Mouse (Mus musculus) CD4-positive, CD25-positive, alpha-beta regulatory T cell, adult 2 months (primary cell): ENCODE measurements at regions not wholly inside any gene's neighbourhood (a gene's known extent, or its start where the extent isn't known, plus 50 kb on each side); places are given as distances from the start of the nearest gene placed in this dataset.

Experiments
- DNase-seq: peaks from one replicate; pipeline ENCODE4 v3.0.0-alpha.2; 2012; ENCODE audit warnings: low read depth, low spot score

DNA sequence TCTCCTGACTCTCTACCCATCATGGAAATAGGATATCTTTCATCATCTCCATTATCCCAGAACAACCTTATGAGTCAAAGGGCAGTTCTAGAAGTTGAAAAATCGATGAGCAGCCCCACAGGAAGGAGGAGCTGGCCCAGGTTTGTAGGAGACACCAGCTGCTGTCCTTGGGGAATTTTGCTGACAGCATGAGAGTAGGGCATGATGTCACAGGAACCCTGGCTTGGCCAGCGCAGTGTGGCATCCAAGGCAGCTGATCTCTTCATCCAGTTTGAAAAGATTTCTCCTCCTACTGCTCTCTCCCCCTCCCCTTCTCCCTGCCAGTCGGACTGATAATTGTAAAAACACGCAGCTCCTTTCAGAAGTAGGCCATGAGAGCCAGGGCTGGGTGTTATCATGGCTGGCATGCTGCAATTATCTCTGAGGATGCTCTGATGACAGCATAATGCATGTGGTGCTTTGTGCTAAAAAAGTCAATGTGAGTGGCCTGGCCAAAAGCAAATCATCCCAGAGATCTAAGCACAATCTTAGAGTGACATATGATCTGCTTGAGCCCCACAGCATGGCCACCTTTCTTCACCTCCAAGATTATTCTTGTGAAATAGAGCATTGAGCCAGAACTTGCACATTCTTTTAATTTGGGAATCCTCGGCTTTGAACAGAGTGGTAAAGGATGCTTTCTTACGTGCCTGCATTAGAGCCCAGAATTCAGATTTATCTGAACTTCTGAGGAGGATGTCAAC, 54.2 kb downstream of the Gjd2 start:
- no peak for DNase-seq

DNA sequence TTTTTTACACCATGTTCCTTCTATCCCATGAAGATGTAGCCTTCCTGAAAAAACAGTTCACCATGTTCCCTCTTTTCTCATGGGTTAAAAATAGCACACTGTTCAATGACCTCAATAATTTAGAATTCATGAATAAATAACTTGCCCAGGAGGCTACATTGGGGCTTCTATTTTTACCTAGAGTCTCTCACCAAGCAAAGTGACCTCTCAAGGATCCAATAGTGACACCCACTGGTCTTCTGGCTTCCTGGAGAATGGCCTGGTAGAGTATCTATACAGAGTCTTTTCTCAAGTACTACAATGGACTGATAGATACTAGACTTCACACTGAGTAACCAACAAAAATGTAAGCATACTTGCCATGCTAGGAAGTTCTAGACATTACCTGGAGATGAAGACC, 60.9 kb downstream of the Gjd2 start:
- DNase-seq = no peak

DNA sequence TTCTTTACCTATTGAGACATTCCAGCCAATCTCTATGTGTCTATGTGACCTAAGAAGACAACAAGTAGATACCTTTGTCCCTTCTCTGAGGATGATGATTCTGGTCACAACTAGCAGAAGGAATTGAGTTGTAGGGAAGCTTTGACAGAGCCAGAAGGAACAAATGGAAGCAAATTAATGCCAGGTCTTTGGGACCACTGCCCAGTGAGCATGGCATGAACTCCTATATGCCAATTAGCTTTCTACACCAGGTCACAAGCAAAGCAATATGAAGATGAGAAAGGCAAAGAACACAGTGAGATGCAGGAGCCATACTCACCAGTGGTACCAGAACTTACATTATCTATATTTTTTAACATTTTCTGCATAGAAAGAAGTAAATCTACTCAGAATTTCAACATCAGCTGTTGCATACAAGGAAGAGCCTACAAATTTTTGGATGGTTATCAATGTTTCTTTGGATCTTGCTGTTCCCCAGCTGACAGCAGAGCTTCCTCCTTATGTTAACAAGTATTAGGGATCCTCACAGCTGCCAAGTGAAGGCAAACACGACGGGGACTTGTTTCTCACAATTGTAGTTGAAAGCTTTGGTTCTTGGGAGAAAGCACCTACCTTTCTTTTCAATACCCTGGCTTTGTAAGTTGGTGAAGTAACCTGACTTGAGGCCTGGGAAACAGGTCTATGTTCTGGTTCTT, 64.0 kb downstream of the Gjd2 start:
- DNase-seq = no peak

DNA sequence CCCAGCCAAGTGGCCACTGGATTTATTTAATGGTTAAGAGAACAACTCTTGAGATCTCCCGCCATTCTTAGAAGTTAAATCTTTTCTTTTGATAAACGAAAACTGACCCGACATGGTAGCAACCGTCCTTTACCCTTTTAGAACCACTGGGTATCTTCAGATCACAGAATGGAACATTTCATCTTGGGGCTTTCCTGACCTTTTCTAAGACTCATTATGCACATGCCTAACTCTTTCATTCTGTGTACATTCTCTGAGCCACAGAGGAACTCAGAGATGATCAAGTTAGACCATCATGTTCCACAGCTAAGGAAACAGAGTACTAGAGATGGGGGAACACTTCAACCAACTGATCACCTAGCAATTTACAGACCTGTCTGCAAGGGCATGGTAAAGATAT, 81.7 kb downstream of the Gjd2 start:
- peak; percentile 17 for DNase-seq

DNA sequence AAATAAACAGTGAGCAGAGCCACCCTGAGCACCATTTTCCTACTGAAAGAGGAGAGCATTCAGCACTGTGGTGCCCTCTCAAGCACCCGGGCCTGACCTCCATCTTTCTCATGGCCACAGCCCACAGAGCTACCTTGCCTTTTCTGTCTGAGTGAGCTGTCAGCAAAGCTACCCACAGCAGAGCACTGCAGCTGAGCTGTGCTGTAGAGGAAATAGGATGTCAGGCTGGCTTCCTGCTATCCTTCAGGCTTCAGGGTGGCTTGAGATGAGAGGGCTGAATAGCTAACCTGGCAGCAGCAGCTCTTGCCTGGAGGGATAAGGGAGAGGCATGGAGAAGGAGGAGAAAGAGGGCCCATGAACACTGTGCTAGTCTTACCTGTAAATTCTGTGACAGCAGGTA, 82.5 kb downstream of the Gjd2 start:
- peak; percentile 11 for DNase-seq

DNA sequence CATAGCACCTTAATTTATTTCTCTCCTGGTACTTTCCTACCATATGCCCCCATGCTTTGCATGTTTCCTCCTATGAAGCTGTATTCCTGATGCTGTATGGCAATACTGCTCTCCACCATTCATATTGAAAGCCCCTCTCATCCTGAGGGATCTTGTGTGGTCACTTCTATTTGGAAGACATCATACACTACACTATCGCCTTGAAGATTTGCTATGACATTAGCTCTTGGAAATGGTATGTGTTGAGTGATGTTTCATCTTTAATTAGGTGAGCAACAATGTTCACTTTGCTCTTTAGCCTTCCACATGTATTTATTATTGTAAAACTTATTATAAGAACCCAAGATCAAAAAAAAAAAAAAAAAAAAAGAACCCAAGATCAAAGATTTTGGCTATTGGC, 81.2 kb upstream of the Arhgap11a start:
- no peak for DNase-seq

DNA sequence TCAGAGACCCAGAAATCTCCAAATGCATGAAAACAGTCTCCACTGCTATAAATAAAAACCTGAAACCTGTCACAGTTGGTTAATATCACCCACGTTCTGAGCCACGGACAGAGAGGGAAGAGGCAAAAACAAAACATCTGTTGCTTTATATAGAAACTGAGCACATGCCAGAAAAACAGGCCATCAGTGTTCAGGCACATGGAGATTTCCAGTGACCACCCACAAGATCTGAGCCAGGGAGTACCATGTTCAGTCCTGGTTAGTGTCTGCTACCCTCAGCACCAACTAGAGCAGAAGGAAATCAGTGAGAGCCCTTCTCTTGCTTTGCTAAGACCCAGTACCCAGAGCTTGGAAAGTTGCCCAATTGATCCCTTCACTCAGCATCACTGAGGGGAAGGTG, 75.7 kb upstream of the Arhgap11a start:
- DNase-seq = no peak

DNA sequence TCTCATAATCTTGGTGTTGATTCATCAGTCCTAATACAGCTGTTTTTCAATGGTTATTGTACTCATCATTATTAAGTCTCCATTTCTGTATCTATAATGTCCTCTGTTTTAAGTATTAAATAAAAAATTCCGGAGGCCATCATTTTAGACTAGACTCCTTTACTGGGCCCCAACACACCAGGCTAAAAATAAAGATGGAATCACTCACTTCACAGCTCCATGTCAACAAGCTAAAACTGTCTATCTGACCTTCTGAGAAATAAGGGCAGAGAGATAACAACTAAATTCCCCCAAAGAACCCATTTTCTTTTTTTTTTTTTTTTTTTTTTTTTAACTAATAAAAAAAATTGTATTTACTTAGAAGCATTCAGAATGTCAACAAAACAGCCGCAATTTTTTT, 70.5 kb upstream of the Arhgap11a start:
- DNase-seq = no peak

DNA sequence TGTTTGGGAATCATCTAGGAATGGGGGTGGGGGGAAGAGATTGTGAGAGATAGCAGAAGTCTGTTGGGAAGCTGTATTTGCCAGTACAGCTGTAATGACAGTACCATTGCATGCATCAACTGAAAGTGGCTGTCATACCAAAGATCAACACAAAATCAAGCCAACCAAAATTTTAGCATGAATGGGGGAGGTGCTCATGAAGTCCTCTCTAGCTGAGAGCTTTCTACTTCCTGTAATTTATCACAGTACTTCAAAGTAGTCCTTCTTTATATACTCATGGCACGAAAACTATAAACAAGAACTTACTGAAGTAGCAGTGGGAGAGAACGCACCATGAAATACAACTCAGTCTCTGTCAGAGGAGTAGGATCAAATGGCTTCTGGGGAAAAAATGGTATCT, 65.8 kb upstream of the Arhgap11a start:
- no peak for DNase-seq

DNA sequence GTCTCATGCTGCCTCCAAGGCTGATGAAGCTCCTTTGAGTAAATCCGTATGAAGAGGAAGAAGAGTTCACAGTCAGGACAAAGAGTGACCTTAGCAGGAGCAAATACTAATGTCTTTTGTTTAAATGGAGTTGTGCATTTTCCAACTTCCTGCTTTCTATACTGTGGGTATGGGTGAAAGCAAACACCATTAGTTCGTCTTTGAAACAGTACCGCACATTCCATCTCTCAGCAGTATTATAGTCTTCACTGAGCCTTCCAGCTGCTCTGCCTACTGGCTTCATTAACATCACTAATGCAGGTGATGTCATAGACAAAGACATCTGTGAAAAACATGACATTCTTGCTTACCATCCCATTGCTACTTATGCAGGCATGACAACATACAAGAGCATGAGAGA, 62.7 kb upstream of the Arhgap11a start:
- no peak for DNase-seq

DNA sequence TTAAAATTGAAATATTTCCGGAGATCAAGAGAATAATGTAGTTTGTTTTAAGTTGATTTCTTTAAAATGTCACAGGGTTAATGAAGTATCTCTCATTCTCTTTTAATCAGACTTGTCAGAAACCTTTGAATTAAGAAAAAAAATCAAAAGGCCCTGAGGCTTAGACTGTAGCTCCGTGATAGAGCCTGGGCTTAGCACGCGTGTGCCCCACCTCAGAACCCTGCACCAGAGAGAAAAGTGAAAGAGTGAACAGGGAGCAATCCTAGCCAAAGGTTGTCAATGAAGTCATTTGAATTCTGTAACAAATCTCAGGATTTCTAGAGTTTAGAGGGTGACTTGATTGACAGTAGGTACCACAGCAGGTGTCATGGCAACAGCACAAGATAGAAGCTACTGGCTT, 61.0 kb upstream of the Arhgap11a start:
- DNase-seq = no peak

DNA sequence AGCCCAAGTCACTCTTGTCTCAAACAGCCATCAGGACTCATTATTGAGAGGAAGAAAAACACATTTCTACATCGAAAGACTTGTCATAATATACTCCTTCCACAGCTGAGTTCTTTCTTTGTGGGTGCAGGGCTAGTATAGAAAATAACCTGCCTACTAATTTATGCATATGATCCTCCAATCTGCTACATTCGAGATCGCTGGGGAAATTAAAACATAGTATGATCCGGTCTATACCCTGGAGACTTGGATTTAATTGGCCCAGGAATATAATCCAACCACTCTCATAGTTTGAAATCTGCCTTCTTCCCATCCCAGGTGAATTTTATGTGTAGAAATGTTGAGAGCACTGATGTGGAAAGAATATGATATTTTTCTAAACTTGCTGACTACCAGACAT, 60.2 kb upstream of the Arhgap11a start:
- DNase-seq = no peak

DNA sequence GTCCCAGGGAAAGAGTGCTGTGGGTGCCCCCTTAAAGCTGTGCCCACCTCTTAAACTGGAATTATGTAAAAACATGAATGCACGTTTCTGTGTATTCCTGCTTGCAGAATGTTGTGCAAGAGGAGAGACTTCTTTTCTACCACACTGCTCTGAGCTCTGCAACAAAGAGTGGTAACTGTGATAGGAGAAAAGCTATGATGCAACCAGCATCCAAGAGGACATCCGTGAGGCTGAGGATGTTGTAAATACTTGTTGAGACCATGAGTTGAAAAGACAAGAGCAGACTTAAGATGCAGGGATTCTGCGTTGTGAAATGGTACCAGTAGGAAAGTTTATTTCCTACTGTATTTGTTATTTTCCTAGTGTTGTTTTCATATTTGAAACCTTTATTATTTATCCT, 56.0 kb upstream of the Arhgap11a start:
- DNase-seq = no peak

DNA sequence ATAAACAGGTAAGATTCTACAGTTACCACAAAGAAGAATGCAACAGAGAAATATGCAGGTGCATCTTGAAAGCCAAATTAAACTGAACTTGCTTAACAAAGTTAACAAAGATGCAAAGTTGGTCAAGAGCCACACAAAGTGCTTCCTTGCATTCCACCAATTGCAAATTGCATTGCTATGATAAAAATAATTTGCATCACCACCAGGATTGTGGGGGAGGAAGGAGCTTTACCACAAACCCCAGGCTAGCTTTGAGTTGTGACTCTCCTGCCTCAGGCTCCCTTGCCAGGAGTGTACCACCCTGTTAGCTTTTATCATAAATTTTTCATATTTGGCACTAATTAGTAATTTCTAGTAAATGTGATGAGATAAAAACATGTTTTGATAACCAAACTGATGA, 55.4 kb upstream of the Arhgap11a start:
- no peak for DNase-seq

DNA sequence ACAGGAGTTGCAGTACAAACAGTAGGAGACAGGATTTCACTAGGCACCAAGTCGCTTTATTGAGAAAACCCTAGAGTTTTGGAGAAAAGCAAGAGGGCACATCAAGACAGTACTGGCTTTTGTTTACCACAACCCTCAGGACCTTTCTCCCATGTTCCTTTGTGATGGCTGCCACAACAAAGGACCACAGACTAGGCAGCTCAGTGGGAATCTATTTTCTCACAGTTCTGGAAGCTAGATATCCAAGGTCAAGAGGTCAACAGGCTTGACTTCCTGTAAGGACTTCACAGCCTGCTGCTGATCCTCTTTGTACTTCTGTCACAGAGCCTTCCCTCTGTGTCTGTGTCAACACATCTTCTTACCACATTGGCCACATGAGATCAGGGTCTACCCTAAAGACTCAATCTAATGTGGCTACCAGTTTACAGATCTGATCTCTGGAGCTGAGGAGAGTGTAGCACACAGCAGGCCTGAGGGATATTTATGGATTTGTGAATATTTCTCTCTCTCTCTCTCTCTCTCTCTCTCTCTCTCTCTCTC, 54.6 kb upstream of the Arhgap11a start:
- DNase-seq = no peak

DNA sequence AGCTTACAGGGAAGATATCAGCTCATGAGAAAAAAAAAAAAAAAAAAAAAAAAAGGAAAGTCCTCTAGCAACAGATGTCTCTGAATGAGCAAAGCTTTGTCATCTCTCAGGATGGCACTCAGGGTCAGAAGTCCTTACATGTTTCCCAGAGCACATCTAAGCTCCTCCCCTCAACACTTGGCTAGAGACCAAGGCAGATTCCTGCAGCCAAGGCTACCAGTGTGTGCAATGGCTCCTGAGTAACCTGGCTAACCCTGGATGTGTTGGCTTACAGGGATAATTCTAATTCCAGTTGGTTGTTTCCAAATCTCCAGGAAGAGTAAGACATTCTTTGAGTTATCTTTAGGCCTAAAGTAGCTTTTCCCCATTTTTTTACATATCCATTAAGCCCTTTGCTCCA, 53.9 kb upstream of the Arhgap11a start:
- DNase-seq = no peak

DNA sequence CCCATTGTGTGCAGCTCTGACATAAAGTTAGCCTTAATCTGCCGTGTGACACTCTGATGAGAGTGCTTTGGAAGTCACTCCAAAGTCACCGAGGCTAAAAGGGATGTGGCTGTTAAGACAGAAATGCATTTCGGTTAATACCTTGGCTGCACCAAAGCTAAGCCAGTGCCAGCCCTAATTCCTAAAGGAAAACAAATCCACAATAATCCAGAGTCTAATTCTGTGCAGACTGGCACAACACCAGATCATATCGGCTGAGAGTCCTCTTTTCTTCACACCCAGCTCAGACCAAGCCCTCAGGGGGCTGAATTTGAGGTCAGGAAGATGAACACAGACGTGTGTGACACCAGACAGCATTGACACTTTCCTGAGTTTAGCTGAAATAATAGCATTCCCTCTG, 52.0 kb upstream of the Arhgap11a start:
- DNase-seq = no peak

DNA sequence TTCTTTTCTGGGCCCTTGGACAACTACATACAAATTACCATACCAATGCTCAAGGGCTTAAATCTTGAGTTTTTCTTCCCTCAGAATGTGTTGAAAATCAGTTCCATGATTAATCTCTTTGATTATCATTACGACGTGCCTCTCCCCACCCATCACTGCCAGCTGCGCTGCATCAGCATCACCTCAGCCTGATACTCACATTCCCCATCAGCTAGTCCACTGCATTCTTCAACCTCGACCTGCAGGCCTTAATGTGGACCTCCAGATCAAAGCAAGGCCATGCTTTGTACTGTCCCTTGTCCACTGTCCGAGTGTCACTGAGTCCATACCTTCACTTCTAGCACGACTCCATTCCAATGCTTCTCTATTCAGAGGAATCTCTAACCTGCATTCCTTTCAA, 50.3 kb upstream of the Arhgap11a start:
- DNase-seq = no peak
